Mouse (Mus musculus) bone marrow macrophage, adult 2 months (primary cell): ENCODE data around the gene Dctpp1. TPM values are rescaled to one million over a fixed set of nuclear protein-coding genes. Genes with fewer than 3 reads are reported as not detected.

Source experiments
- H3K27ac ChIP-seq: 2 replicates; pipeline ENCODE4 v1.5.1; 2012; ENCODE audit warnings: low read depth, low read length; ENCODE audit not compliant: insufficient read depth
- H3K4me1 ChIP-seq: 2 replicates; pipeline ENCODE4 v1.6.1; 2012; ENCODE audit warnings: low read length; ENCODE audit not compliant: control insufficient read depth, insufficient read depth
- H3K4me3 ChIP-seq: 2 replicates; pipeline ENCODE4 v1.5.1; 2012; ENCODE audit warnings: mild to moderate bottlenecking, low read length, moderate library complexity; ENCODE audit not compliant: insufficient read depth
- CTCF ChIP-seq: IDR thresholded peaks from 2 replicates; pipeline ENCODE4 v1.5.1; 2012; ENCODE audit warnings: low read depth, mild to moderate bottlenecking, low read length, moderate library complexity
- POLR2A ChIP-seq: IDR thresholded peaks from 2 replicates; pipeline ENCODE4 v1.6.1; 2012; ENCODE audit warnings: mild to moderate bottlenecking, low read depth, low read length, borderline replicate concordance
- polyA plus RNA-seq: library from polyadenylated mRNA; stranded (reverse); fragments of >200 nt; gene quantifications from 2 replicates; pipeline ENCODE4 v1.2.4, GENCODE M21; 2012; ENCODE audit not compliant: missing spikeins, insufficient read depth, insufficient read length

Dctpp1 gene
- polyA plus RNA-seq, 1 experiment = 25.6 TPM

DNA sequence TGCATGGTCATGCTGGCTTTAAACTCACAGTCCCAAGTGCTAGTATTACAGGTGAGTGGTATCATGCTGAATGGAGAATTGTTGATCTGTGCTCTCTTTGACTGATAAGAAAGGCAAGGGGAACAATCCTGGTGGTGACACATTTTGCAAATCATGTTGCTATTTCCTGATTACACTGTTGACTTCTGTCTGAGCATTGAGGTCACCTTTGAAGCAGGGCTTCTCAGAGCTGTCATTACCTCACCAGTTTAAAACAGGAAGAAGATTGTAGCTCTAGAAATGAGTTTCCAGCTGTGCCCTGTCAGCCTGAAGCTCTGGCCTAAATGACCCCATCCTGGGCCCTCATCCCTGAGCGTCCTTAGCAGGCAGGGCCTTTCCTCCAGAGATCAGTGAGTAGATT, 27.4 kb upstream of the Dctpp1 start:
- TF ChIP-seq CTCF (no peak), POLR2A (no peak)
- Histone ChIP-seq H3K4me1 (peaks cover 41% of the 10 kb centered on the region), H3K27ac (no peak overlapping the region), H3K4me3 (no peak overlapping the region)

DNA sequence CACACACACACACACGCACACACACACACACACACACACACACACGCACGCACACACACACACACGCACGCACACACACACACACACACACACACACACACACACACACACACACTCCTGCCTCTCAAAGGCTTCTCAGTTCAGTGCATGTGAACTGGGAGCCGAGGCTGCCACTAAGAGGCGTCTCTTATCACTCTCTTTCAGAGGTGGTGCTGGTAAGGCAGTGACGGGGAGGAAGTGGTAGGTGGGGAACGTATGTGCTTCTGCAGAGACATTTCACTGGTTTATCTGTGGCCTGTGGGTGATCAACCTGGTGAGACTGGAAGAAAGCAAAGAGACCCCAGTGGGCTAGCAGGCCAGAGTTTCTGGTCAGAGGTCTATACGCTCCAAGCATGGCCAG, 24.6 kb upstream of the Dctpp1 start:
- TF ChIP-seq POLR2A = no peak
- no peak for TF ChIP-seq CTCF
- Histone ChIP-seq H3K4me1 (peaks cover 25% of the 10 kb centered on the region), H3K27ac (no peak overlapping the region), H3K4me3 (no peak overlapping the region)

DNA sequence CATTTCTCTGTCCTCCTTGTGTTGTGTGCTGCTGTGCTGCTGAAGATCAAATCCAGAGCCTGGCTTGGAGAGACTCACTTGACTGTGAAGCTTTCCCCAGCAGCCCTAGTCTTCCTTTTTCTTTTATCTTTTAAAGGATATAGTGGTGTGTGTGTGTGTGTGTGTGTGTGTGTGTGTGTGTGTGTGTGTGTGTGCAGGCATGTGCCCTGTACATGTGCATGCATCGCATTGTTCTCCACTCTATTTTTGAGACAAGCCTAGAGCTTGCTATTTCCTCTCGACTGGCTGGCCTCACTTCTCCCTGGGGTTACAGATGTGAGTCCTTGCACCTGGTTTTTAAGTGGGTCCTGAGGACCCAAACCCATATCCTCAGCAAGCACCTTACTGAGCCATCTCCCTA, 21.7 kb upstream of the Dctpp1 start:
- TF ChIP-seq POLR2A (no peak), CTCF (no peak)
- no peak overlapping the region for H3K27ac ChIP-seq
- H3K4me1 ChIP-seq = peaks cover 3% of the 10 kb centered on the region
- no peak overlapping the region for H3K4me3 ChIP-seq

DNA sequence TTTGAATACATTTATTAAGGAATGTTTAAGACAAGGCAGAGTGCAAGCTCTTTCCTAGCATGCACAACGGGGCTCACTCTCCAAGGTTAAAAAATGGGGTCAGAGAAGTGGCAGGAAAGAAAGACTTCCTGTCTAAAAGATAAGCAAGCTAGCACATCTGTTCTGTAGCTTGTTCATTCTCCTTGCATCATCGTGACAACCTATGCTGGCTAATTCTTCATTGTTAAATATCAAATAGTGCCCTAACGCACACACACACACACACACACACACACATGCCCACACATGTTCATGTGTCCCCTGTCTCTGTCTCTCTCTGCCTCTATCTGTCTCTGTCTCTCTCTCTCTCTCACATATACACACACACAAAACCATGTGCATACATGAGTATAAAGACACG, 20.6 kb upstream of the Dctpp1 start:
- peaks cover 3% of the 10 kb centered on the region for H3K4me1 ChIP-seq
- TF ChIP-seq POLR2A (no peak), CTCF (no peak)
- no peak overlapping the region for H3K4me3 ChIP-seq
- no peak overlapping the region for H3K27ac ChIP-seq

DNA sequence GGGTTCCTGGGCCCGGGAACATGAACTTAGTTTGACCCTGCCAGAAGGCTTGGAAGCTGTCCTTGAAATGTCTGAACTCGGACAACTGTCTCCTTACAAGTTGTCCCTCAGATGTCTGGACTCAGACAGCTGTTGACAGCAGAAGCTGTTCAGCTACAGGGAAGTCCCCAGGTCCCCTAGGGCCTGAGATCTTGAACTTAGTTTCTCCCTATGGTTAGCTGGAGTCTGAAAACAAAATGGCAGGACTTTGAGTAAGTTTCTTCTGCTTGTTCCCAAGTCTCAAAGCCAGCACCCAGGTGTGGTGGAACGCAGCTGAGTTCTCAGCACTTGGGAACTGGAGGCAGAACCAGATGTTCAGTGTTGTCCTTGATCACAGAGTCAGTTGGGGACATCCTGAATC, 19.6 kb upstream of the Dctpp1 start:
- Histone ChIP-seq H3K27ac (no peak overlapping the region), H3K4me3 (no peak overlapping the region), H3K4me1 (peaks cover 3% of the 10 kb centered on the region)
- TF ChIP-seq CTCF (no peak), POLR2A (no peak)

DNA sequence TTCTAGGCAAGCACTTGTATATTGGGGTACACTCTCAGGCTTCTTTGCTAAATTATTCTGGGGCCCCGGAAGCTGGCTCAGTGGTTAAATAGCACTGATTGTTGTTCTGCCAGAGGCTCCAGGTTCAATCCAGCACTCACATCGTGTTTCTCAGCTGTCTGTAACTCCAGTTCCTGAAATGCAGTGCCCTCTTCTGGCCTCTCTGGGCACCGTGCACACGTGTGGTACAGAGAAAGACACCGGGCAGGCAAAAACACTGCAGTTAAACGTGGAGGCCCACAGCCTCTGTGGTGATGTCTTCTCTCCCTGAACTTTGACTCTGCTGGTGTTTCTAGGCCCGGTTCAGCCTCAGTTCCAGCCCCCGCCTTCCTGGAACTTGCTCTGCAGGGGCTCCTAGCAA, 17.8 kb upstream of the Dctpp1 start:
- Histone ChIP-seq H3K4me1 (peaks cover 5% of the 10 kb centered on the region), H3K4me3 (no peak overlapping the region), H3K27ac (no peak overlapping the region)
- TF ChIP-seq CTCF (peak; percentile 56), POLR2A (no peak)

DNA sequence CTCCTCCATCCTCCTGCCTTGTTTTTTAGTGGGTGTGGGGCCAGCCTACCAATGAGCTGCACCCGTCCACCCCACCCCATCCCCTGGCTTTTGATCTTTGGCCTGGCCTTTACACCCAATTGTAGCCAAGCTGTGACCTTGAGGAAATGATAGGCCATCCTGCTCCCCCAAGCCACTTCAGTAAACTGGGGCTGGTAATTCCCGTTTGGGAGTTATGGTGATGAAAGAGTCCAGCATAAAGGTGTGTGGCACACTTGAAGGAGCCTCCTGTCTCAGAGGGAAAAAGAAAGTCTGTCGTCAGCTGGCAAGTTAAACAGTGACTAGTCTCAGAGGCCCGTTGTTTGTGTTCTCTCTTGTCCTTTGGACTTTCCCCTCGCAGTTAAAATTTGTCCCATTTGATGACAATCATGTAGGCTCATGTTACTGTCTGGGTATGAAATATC, 16.0 kb upstream of the Dctpp1 start:
- TF ChIP-seq CTCF = no peak
- no peak for TF ChIP-seq POLR2A
- Histone ChIP-seq H3K27ac (no peak overlapping the region), H3K4me3 (no peak overlapping the region), H3K4me1 (peaks cover 17% of the 10 kb centered on the region)

DNA sequence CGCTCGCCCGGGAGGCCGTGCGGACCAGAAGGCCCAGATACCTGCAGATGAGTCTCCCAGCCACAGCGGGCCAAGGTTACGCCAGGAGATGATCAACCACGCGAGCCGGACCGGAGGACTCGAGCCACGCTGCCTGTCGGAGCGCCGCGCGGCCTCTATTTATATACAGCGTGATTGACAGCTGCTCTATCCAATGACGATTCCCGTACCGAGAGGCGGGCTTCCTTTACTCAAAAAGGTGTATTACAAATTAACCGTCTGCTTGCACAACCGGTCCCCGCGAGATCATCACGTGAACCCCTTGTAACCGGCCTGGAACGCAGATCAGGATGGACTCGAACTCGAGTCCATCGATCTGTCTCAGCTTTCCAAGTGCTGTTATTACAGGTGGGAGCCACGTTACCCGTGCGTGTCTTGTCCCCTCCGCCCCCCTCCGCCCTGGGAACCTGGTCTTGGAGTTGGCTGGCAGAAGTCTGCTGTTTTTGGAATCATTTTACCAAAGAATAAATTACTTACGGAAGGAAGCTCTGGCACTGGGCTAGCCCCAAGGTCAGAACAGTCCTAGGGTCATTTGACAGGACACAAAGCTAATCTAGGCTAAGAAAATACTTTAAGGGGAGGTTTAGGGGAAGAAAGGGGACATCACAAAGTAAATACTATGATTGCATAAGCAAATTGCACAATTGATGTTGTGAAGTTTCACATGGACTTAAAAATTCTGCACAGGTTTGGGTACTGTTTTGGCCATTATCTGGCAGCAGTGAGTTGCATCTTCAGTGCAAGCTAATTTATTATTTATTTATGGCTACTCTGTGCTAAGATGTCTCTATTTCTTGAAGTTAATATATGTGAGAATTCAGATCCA, 13.6 kb upstream of the Dctpp1 start, which contains the start of gene Sephs2:
Gene Sephs2, minus strand, starts transcription at position 131 of the 865 bp plus-strand sequence.
- H3K4me1 ChIP-seq = peaks cover 38% of the 10 kb centered on the region
- TF ChIP-seq CTCF (no peak), POLR2A (no peak)
- peak within 1 kb of the TSS; percentile 67 for H3K27ac ChIP-seq
- H3K4me3 ChIP-seq = peak within 1 kb of the TSS; percentile 77

DNA sequence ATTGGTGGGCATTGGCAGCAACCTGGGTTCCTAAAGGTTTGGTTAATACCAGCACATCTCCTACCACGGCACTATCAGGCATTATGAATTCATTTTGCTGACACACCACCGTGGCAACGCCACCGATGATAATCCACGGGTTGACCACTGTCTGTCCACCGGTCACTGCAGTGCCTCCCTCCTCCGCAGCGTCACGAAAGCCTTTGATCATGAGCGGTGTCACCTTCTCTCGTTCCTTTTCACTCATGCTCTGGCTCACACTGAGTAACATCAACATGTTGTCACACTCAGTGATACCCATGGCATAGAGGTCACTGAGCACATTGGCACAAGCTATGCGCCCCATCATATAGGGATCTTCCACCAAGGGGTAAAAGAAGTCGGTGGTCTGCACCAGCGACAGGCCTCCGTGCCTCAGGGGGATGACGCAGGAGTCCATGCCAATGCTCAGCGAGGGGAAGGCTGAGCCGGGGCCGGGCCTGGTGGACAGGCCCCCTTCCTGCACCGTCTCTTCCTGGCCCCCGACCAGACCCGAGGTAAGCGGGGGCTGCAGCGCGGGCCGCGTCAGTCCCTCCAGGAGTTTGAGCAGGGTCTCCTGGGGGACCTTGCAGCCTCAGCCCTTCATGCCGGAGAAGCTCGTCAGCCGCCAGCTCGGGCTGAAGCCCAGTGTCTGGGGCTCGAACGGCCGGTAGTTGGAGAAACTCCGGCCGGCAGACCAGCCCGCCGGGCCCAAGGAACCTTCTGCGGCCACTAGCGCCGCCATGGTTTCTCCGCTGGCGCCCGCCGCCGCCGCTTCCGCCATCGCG, 12.8 kb upstream of the Dctpp1 start:
- Histone ChIP-seq H3K4me1 (peaks cover 38% of the 10 kb centered on the region), H3K4me3 (peak overlapping the region; percentile 77), H3K27ac (peak overlapping the region; percentile 67)
- TF ChIP-seq CTCF (no peak), POLR2A (no peak)

DNA sequence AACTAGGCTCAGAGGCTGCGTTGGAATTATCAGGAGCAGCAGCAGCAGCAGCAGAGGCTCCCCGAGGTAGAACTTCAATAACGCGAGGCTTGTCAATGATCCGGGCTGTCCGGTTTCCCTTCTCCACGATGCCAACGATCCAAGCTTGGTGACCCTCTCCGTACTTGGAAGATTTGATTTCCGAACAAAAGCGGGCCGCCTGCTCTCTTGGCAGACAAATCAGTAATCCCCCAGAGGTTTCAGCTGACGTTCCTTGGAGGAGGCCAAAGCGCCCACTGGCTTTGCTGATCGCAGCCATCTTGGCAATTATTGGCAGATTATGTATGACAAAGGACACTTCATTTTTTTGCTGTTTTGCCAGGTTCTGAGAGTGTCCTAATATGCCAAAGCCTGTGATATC, 12.1 kb upstream of the Dctpp1 start:
- no peak overlapping the region for H3K27ac ChIP-seq
- H3K4me3 ChIP-seq = peak overlapping the region; percentile 77
- TF ChIP-seq POLR2A (no peak), CTCF (no peak)
- peaks cover 38% of the 10 kb centered on the region for H3K4me1 ChIP-seq
